Mouse (Mus musculus) natural killer cell, adult 2 months (primary cell): ENCODE measurements around the gene H2afx.
"Not testable (repeated sequence)": the region's sequence is repeated elsewhere in the genome, so short reads cannot be mapped to it uniquely, and the experiment has no call there.

ENCODE experiments used
- DNase-seq, 2 experiments: peaks; one replicate each; pipeline ENCODE4 v3.0.0; 2022; ENCODE audit warnings: low spot score in 2 of 2

Gene H2afx

GRCm38 (mm10) chr9:44334396-44335330 lies at the start of gene H2afx:
TSS of gene H2afx (plus strand) at chr9:44334694.
- peak; percentile 98 to 99 for DNase-seq

- no peak for DNase-seq
Measured at GRCm38 (mm10) chr9:44286256-44286850, 48.1 kb upstream of the H2afx start.

GRCm38 (mm10) chr9:44287003-44287400 lies 47.5 kb upstream of the H2afx start:
- DNase-seq, result no peak

GRCm38 (mm10) chr9:44287401-44288075 lies 47.0 kb upstream of the H2afx start:
- peak in 1 of 2 experiments; percentile 7 for DNase-seq

- peak in 1 of 2 experiments; percentile 6 for DNase-seq
Measured at GRCm38 (mm10) chr9:44288076-44288958, 46.2 kb upstream of the H2afx start, which contains the start of gene Abcg4. TSS of gene Abcg4 (minus strand) at chr9:44288615.

GRCm38 (mm10) chr9:44288959-44289291 lies 45.6 kb upstream of the H2afx start:
- no peak for DNase-seq

- DNase-seq, result peak; percentile 20 to 52
Measured at GRCm38 (mm10) chr9:44292490-44292889, 42.0 kb upstream of the H2afx start.

- not testable (repeated sequence) for DNase-seq
Measured at GRCm38 (mm10) chr9:44300001-44300400, 34.5 kb upstream of the H2afx start.

GRCm38 (mm10) chr9:44305466-44306079 lies 28.9 kb upstream of the H2afx start, which contains the start of gene Hinfp:
TSS of gene Hinfp (minus strand) at chr9:44305671.
- DNase-seq, result peak; percentile 98 to 99

- DNase-seq, result no peak
Measured at GRCm38 (mm10) chr9:44306532-44306931, 28.0 kb upstream of the H2afx start.

- peak in 1 of 2 experiments; percentile 39 for DNase-seq
Measured at GRCm38 (mm10) chr9:44307248-44307647, 27.2 kb upstream of the H2afx start.

- no peak for DNase-seq
Measured at GRCm38 (mm10) chr9:44309756-44310155, 24.7 kb upstream of the H2afx start.

- DNase-seq, result no peak
Measured at GRCm38 (mm10) chr9:44310750-44311135, 23.8 kb upstream of the H2afx start.

- DNase-seq, result no peak
Measured at GRCm38 (mm10) chr9:44311136-44312134, 23.1 kb upstream of the H2afx start.

- DNase-seq, result no peak
Measured at GRCm38 (mm10) chr9:44313476-44314256, 20.8 kb upstream of the H2afx start.

- DNase-seq, result no peak
Measured at GRCm38 (mm10) chr9:44314257-44314547, 20.3 kb upstream of the H2afx start.

GRCm38 (mm10) chr9:44314910-44315309 lies 19.6 kb upstream of the H2afx start:
- DNase-seq, result no peak

- DNase-seq, result no peak
Measured at GRCm38 (mm10) chr9:44317452-44317851, 17.0 kb upstream of the H2afx start.
